Mouse (Mus musculus) left cerebral cortex, adult 2 months (tissue): ENCODE measurements at regions not wholly inside any gene's neighbourhood (a gene's known extent, or its start where the extent isn't known, plus 50 kb on each side); places are given as distances from the start of the nearest gene placed in this dataset.

ENCODE experiments used
- DNase-seq, 2 experiments: peaks; one replicate each; pipeline ENCODE4 v3.0.0; 2021 to 2022; ENCODE audit warnings: low spot score in 2 of 2, mixed read lengths in 1 of 2; ENCODE audit errors: extremely low spot score in 1 of 2
- H3K27ac ChIP-seq: fragments of 200-600 bp; 2 replicates; pipeline ENCODE4 v1.8.1; 2022
- H3K4me3 ChIP-seq: fragments of 200-600 bp; 2 replicates; pipeline ENCODE4 v1.8.1; 2022
- CTCF ChIP-seq: fragments of 200-600 bp; IDR thresholded peaks from 2 replicates; pipeline ENCODE4 v1.8.1; 2022; ENCODE audit warnings: antibody characterized with exemption, mild to moderate bottlenecking, moderate library complexity
- intact Hi-C: fragments of 180-260 bp; cut with DNase I; formaldehyde crosslinking; loops from one replicate; pipeline ENCODE4 v1.15.1; 2025

DNA sequence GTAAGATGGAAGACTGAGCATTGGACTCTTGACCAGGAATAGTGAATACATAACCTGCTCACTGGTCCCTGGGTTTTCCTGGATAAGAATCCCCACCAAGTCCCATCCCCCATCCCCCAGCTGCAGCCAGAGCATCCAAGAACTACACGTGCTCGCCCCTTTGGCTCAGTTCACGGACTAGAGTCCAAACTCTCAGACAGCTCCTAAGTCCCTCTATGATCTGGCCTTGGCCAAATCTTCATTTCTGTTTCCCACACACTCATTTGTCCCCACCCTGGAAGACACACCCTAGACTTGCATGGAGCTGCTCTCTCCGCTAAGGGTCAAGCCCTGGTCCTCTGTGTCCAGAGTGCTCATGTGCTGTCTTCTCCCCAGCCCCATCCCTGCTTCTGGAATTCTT, 139.9 kb downstream of the Tmx1 start:
- intact Hi-C loops: no loop called here
- Histone ChIP-seq H3K4me3 (no peak overlapping the region), H3K27ac (no peak overlapping the region)
- DNase-seq: no peak
- no peak for TF ChIP-seq CTCF

DNA sequence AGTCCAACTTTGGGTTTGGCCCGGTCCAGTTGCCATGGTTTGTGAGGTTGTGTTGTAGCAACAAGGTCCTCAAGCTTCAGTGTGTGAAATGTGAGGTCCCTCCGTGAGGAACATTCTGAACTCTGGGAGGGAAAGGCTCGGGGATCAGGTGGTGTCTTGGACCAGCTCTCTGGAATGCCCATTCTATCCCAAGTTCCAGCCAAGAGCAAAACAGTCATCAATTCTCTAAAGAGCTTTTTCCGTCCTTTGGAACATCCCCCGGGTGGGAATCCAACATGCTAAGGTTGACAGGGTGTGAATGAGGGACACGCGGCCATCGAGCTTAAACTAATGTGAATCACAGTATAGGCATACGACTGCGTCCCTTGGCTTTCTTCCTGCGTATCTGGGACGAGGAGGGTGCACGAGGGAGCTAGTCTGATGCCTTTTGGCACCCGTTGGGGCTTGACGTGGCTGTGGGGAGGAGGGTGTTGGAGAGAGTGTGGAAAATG, 145.4 kb downstream of the Tmx1 start:
- H3K27ac ChIP-seq: no peak overlapping the region
- H3K4me3 ChIP-seq: no peak overlapping the region
- DNase-seq: no peak
- no peak for TF ChIP-seq CTCF
- intact Hi-C loops: no loop called here

DNA sequence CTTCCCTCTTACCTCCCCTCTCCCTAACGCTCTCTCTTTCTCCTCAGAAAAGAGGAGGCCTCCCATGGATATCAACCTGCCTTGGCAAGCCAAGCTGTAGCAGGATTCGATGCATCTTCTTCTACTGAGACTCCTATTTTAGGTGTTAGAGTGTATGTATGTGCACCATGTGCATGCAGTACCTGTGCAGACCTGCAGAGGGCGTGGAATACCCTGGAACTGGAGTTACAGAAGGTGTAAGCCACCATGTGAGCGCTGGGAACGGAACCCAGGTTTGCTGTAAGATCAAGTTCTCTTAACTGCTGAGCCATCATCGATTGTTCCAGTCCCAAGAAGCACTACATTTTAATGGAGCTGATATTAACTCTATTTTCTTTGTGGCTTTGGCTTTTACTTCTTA, 146.8 kb downstream of the Tmx1 start:
- TF ChIP-seq CTCF: peak; percentile 5; the same call in 1 of the 2 replicates
- DNase-seq: no peak
- Histone ChIP-seq H3K4me3 (no peak overlapping the region), H3K27ac (no peak overlapping the region)
- intact Hi-C loops: no loop called here

DNA sequence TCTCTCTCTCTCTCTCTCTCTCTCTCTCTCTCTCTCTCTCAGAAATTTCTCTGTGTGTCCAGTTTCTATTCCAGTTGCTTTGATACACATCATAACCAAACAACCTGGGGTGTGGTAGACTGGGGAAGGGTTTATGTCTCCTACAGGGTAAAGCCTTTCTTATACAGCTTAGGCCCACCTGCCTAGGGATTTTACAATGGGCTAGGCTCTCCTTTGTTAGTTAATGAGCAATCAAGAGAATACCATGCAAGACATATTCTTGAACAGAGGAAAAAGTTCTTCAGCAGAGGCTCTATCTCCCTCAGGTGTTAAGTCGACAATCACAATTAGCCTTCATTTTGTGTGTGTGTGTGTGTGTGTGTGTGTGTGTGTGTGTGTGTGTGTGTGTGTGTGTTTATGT, 151.0 kb downstream of the Tmx1 start:
- Histone ChIP-seq H3K4me3 (no peak overlapping the region), H3K27ac (no peak overlapping the region)
- intact Hi-C loops: no loop called here
- TF ChIP-seq CTCF: no peak
- DNase-seq: no peak

DNA sequence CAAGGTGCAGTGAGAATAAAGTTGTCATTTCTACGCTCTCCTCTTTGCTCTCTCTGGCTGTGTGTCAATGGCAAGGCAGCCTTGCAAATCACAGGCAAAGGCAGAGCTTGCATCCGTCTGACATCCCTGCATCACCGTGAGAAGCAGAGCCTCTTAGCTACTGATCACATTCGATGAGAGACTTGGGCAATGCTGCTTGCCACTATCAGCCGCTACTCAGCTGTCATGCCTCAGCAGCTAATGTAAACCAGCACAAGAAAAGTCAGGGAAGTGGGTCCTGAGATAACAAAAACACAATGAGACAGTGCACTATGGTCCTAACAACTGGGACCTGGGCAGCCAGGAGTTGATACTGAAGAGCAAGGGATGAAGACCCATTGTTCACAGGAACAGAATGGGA, 155.8 kb downstream of the Tmx1 start:
- no peak for TF ChIP-seq CTCF
- no peak for DNase-seq
- intact Hi-C loops: no loop called here
- no peak overlapping the region for H3K27ac ChIP-seq
- H3K4me3 ChIP-seq: no peak overlapping the region

DNA sequence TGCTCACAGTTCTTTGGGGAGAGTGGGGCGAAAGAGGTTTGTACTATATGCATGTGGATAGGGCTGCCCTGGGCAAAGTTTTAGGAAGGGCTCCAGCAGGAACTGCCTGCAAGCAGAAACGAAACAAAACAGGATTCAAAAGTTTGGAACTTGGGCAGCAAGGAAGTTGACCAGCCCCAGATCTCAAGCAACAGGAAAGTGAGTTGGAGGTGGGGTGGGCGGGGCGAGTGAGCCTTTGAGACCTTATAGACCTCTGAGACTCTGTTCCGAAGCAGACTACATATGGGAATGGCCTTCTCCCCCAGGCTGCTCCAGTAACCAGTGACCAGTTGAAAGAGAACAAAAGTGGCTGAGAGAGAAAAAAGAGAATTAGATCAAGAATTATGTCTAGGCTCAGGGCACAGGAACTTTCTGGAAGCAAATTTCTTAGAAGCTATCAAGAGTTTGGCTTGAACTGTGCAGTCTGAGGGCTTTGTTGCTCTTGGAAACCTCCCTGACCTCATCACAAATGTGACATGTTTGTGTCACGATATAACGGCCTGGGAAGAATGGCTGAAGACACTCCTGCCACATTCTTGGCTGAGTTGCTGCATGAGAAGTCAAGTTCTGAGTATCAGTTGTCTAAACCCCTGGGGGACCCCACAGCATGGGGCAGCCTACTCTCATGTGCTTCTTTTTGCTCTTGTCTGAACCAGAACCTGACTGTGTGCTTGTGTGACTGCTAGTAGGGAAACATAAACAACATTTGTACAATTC, 156.4 kb downstream of the Tmx1 start:
- Histone ChIP-seq H3K27ac (no peak overlapping the region), H3K4me3 (no peak overlapping the region)
- no peak for TF ChIP-seq CTCF
- no peak for DNase-seq
- intact Hi-C loops: no loop called here

DNA sequence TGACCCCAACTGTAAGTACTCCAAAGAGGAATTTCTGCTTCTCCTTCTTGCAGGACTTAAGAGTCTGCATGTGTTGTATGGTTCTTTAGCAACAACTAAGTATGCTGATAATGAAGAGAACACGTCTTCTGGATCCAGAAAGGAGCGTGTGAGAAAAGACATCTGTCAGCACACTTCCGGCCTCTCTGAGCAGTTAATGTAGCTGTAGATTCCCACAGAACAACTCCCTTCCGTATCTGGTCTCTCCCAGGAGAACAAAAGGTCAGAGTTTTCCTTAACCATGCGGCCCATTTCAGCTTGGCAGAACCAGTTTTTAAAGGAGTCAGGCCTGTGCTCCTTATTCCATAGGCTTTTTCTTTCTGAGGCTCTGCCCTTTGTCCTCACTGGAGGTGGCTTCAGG, 159.0 kb downstream of the Tmx1 start:
- intact Hi-C loops: no loop called here
- Histone ChIP-seq H3K27ac (no peak overlapping the region), H3K4me3 (no peak overlapping the region)
- no peak for DNase-seq
- TF ChIP-seq CTCF: no peak

DNA sequence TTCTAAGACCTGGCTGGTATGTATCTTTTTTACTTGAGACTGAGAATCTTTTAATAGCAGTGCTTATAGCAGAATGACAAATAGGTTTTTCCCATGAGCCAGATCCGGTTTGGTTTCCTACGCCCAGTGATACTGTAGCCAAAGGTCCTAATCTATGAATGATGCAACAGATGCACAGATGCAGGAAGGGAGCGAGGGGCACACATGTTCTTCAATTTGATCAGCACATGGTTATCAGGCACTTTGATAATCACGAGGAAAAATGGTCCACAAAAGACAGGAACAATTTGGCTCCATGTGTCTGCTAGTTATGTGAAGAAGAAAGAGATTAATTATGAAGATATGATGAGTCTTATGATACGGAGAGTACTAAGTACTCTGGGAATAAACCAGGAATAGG, 160.3 kb downstream of the Tmx1 start:
- Histone ChIP-seq H3K4me3 (no peak overlapping the region), H3K27ac (no peak overlapping the region)
- DNase-seq: no peak
- TF ChIP-seq CTCF: no peak
- intact Hi-C loops: no loop called here

DNA sequence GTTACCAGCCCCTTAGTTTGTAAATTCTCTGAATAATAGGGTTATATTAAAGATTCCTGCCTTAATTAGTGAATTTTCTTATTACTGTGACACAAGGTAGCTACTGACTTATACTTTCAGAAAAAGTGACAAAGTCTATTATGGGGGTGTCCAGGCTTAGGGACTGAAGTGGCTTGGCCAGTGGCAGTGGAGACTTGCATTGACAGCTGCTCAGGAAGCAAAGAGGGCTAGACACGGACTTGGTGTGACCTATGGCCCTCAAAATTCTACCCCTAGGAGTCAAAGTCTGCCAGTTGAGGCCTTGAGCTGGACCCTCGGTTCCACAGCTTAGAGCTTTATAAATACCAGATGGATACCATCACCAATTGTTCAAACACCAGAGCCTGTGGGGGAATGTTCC, 161.2 kb downstream of the Tmx1 start:
- DNase-seq: no peak
- no peak for TF ChIP-seq CTCF
- Histone ChIP-seq H3K4me3 (no peak overlapping the region), H3K27ac (no peak overlapping the region)
- intact Hi-C loops: no loop called here

DNA sequence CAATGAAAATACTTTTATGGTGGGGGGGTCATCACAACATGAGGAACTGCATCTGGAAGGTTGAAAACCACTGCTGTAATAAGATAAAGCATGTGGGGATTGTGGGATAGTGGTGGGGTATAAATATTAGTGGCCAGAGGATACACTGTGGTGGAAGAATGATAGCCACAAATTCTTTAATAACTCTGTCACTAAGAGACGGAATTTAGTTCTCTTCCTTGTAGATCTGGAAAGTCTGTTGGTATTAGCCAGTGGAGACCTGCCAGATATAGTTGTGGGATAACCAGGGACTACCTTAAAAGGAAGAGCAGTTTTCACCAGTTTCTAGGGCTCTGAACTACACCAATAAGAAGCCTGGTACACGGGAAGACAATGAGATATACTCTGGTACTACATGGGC, 161.8 kb downstream of the Tmx1 start:
- H3K4me3 ChIP-seq: no peak overlapping the region
- no peak for DNase-seq
- intact Hi-C loops: no loop called here
- TF ChIP-seq CTCF: no peak
- H3K27ac ChIP-seq: no peak overlapping the region

DNA sequence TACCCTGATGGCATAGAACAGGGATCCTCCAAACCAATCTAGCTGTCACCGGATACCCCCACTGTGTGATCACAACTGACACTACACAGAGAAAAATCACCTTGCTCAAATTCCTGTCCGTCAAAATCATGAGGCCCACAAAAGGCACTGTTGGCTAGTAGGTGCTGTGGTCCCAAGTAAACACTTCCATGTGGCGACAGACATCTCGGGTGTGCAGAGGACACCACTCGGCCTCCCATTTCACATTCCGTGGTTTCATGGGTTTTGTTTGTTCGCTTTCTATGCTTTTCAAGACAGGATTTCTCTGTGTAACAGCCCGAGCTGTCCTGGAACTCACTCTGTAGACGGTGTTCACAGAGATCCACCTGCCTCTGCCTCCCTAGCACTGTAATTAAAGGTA, 162.2 kb downstream of the Tmx1 start:
- intact Hi-C loops: no loop called here
- no peak for TF ChIP-seq CTCF
- H3K27ac ChIP-seq: no peak overlapping the region
- no peak overlapping the region for H3K4me3 ChIP-seq
- DNase-seq: no peak

DNA sequence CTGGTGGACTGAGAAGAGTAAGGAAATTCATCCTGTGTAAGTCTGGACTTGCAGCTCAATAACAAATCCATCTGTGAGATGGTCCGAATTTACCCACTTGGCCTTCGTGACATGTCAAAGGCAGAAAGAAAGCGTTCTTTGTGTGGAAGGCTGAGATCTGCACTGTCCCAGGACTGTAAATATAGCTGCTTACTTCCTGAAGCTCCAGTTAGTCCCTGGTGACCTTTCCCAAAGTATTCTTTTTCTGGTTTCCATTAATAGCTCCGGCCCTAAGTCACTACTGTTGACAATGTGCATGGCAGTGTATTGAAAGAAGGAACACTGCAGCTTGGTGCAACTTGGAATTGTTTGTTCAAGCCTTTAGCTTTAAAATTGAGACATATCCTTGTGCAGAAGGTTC, 163.2 kb downstream of the Tmx1 start:
- TF ChIP-seq CTCF: no peak
- Histone ChIP-seq H3K27ac (no peak overlapping the region), H3K4me3 (no peak overlapping the region)
- no peak for DNase-seq
- intact Hi-C loops: no loop called here

DNA sequence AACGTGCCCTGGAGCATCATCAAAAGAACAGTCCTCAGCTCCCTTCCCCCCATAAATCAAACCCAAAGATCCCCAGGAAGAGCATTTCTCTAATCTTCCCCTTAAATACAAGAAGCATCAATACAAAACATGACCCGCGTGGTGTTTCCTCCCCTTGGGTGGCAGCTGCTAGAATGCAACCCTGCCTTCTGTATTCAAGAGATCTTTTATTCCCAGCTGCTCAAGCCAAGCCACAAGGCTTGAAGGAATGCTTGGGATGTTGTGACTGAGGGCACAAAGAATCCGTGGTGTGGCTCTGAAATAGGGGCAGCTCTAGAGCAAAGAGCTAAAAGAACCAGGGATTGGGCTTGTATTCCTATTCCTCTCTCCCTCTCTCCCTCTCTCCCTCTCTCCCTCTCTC, 163.6 kb downstream of the Tmx1 start:
- Histone ChIP-seq H3K4me3 (no peak overlapping the region), H3K27ac (no peak overlapping the region)
- intact Hi-C loops: no loop called here
- TF ChIP-seq CTCF: no peak
- DNase-seq: no peak
